Mouse (Mus musculus) fat pad, adult 2 months (tissue): Measurements from ENCODE around the gene Apol6.

Experiments
- DNase-seq: peaks from one replicate; pipeline ENCODE4 v3.0.0-alpha.2; 2011; ENCODE audit warnings: low read depth, low spot score; ENCODE audit errors: extremely low read depth

Apol6 gene

DNA sequence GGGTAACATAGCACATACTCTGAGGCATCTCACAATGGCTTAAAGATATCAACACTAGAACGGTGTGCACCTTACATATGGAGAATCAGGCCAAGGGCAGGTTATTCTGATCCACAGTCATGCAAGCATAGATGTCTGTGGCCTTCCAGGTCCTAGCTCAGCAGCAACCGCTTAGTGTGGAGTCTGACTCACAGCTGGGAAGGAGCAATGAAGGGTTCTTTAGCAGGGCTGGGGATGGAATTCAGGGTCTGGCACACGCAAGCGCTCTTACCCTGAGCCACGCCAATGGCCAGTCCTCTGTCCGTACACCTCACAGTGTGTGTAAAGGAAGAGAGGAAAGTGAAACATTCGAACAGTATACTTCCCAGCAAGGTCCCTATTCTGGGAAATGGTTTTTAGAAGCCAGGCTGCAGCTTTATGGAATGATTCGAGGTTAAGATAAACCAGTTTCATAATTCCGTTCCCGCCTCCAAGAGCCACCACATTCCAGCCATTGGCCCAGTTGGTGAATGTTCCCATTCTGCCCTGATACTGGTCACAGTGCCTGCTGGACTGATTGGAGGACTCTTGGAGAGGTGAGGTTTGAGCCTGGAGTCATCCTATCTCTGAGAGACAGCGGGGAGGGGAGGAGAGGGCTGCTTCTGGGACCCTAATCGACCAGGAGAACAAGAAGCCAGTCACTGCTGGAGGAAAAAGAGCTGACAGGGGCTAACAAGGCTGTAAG, at the start of gene Apol6:
TSS of gene Apol6 (plus strand) at position 133 of the 724 bp plus-strand sequence.
- DNase-seq = no peak

DNA sequence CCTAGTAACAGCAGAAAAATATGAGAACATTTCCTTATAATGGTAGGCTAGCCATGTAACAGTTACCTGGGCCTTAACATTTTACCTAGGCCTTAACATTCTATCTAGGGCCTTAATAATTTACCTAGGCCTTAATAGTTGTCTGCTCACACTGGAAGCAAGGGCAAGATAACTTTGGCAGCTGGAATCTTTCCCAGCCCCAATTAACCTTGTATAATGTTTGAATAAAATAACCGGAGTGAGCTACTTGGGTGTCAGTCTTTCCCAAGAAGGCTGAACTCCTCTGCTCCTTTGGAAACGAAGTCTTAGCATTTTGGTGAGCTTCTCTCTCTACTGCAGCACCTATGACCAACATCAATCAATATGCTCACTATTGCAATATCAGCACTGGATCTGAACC, 46.5 kb upstream of the Apol6 start:
- DNase-seq = no peak

DNA sequence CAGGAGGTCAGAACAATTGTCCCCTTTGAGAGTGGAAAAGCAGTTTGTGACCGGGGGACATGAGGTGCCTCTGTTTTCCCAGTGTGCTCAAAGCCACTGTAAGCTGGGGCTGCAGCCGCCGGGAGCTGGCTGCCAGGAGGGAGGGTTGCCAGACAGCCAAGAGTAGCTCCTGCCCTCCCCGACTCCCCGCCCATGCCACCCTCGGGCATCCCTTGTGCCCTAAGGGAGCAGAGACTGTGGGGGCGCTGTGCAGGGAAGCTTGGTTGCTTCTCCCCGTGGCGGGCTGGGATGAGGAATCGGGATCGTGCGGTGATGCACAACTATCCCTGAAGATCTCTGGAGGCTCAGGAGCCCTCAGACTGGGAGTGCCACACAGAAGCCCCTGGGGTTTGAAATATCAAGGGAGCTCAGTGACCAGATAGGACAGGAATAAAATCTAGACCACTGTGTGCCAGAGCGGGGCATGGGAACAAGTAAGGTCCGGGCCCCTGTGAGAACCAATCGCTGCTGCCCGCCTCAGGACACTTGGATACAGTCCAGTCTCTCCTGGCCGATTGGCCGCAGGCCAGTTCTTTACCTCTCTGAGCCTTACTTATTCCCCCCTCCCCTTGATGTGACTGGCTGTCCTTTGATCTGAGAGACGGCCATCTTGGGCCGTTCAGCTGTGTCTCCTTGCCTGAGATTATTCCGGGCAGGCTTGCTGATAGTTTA, 45.5 kb upstream of the Apol6 start:
- no peak for DNase-seq

DNA sequence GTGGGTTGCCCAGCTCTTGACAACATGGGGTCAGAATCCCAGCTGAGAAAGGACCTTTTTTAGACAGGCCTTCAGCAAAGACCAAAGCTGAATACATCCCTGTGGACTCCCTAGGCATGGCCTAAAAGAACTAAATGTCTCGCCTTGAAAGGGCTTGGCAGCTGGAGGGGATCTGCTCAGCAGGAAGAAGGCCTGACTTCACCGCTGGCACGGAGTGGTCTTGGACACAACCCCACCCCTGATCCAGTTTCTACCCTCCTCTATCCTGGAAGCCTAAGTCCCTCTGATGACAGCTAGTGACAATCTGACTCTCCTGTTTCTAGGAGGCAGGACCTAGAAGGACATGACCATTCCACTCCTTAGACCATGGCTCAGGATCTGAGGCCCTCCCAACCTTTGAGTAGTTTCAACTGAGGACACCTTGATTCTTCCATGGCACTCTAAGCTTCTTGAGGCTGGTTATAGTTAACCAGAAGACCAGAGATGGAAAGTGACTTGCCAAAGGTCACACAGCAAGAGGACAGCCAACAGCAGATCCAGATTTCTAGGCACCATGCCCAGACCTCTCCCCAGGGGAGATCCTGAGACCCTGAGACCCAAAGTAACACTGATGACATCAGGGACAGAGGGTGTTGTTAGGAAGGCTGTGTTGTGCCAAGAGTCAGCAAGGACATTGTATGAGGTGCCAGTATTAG, 41.2 kb upstream of the Apol6 start:
- no peak for DNase-seq

DNA sequence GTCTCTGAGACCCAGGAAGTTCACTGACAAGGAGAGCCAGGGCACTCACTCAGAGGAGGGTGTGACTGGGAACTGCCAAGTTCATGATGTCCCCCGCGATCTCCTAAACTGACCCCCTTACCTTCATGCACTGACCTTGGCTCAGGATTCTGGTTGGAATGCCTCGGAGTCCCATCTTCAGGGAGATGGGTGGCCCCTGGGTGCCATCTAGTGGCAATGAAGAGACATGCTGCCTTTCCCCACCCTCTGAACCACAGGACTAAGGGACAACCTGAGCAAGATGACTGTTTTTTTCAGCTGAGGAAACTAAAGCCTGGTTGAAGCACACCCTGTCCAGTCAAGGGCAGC, 40.7 kb upstream of the Apol6 start:
- DNase-seq = no peak

DNA sequence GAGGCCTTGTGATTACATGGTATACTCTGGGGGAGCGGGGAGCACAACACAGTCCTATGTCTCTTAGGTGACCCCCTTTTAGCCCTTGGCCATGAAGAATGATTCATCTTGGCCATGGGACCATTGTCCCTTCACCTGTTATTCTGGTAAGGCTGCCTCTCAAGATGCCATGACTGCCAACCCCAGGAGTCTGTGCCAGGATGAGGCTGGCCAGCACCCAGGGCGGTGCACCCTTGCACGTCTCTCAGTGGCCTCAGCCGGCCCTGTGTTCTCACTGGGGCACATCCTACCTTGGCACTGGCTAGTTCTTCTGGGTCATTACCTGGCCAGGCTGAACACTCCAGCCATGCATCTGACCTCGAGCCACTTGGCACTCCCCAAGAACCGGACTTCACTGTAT, 35.7 kb upstream of the Apol6 start:
- peak; percentile 42 for DNase-seq

DNA sequence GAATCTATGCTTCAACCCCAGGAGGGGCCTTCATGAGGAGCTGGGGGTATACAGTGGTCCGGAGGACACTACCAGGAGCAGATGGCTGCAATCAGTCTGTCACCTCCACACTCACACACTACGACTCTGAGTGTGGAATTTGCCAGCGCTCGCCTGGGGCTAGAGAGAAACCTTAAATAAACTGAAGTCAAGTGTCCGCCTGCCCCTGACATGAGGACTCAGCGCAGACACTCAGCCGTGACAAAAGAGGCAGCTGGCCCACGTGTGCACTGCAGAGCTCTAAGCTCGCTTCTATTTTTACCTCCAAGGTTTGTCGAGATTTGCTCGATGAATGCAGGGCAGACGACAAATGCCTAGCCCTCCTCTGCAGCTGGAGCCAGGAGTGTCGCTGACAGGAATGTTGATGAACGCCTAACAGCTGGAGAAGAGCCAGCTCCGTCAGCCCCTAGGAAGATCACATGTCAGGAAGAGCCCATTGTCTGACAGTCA, 30.7 kb upstream of the Apol6 start:
- DNase-seq = no peak

DNA sequence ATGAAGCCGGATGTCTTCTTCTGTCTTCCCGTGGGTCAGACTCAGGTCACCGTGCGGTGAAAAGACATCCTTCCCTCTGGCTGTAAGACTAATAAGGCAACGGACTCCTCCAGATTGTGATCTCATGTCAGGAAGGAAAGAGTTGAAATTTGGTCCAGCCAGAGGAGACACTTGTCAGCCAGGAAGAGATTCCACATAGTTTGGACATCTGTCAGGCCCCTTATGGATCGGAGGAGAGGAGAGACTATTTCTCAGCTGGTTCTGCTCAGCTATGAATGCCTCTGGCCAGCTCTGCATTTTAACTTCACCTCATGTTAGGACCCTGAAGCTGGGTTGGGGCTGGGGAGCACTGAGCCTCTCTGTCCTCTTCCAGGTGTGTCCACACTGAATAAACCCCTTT, 30.1 kb upstream of the Apol6 start:
- no peak for DNase-seq

DNA sequence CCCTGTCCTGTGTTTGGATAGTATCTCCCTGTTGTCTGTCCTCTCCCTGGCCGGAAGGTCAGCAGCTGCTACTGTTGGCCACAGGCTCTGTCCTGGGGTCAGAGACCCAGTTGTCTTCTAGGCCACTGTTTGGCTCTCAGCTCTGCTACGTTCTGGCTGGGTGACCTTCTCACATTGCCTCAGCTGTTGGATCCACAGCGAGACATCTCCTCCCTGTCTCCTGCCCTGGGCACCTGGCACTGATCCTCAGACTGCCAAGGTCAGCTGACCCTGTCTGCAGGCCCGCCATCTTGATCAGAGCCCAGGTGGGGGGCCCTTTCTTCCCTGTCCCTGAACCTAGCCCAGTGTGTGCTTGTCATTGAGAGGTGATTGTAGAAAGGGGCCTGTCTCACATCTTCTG, 29.5 kb upstream of the Apol6 start:
- no peak for DNase-seq

DNA sequence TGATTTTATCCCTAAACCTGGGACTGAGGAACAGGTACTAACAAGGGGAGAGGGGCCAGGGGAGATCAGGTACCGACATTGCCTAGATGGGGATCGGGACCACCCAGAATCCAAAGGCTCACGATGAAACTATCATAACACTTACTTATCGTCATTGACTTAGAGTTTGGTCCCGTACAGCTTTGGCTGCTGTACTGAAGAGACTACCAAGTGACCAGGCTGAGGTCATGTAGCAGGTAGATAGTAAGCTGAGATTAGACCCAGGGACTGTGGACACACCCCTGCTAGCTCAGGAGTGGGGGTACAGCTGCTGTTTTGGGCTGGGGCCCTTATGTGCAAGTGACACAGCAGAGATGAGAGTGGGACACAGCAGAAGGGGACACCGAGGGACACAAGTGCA, 28.0 kb upstream of the Apol6 start:
- no peak for DNase-seq

DNA sequence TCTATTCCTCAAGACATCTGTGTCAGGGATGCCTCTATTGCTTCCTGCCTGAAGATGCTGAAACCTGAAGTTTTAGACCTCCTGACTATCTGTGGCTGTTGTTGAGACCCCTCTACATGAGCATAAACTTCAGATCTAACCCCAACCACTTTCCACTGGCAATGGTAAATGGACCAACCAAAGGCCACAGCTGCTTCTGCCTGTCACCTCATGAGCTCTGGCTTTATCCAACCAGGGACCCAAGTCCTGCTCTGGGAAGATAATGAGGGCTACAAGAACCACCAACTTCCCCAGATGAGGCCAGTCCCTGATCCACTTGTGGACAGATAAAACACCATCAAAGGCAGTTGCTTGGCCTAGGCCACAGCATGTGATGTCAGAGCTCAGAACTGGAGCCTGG, 26.6 kb upstream of the Apol6 start:
- no peak for DNase-seq

DNA sequence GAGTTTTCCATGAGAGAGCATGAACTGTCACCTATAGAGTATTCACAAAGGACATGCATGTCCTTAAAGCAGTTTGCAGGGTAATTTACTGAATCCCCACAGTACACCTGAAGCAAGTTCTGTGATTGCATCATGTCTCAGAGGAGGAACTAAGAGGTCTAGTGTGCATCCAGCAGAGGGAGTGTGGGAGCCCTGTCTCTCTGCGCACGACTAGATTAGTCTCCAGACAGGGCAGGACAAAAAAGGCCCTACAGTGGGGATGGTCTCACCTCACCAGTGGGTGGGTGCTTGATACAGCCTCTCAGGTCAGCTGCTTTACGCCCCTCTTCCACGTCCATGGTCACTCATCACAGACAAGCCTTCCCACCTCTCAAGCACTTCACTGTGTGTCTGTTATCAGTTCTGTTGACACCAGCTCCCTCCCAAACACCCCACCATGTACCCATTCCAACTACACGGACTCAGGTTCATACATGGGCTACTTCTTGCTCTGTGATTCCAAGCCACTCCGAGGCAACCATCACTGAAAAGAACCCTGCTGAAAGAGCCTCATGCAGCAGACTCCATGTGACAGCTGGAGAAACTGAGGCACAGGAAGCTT, 25.7 kb upstream of the Apol6 start:
- DNase-seq = no peak

DNA sequence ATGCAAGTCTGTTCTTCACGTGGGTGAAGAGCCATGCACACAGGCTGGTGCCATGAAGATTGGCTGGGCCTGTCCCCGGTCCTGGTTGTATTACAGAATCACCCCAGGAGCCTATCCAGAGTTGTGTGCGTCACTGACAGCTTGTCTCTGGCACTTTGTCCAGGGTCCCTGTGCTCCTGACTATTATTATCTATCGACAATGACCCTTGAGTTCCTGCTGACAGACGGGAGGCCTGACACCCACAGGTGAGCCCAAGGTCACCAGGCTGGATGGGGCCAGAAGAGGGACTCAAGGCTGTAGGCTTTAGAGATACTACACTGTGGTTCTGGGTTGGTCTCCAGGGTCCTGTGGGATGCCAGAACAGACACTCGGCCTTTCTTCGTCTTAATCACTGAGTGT, 25.0 kb upstream of the Apol6 start:
- no peak for DNase-seq

DNA sequence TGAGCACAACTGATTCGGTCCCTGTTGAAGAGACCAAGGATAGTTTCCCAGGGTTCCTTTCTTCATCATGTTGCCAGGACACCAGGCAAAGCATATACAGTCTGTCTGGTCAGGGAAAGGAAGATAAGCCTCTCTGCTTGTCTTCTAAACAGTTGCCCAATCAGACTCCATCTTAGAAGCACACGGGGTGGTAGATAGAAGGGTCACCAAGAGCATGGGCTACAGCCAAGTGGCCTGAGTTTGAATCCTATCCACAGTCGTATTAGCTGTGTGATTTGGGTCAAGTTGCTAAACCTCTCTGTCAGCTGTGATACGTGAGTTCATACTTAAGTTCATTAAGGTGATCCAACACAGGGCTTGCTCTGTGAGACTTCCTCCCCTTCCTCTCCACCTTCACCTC, 24.4 kb upstream of the Apol6 start:
- no peak for DNase-seq

DNA sequence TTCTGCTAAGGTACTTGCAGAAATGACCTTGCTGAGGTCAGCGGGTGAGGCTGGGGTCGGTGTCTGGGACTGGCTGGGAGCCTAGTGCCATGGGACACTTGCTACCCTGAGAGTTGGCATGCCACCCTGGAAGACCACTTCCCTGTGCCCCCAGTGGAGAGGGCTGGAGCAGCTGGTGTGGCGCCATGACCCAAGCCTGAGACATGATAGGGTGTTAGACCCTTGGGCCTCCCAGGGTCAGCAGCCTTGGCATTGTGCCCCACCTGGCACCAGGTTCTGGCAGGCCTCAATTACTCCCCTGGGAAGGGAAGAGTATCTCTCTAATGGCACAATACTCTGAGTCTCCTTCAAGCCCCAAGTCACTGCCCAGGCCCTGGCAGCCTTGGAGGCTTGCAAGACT, 23.5 kb upstream of the Apol6 start:
- DNase-seq = no peak

DNA sequence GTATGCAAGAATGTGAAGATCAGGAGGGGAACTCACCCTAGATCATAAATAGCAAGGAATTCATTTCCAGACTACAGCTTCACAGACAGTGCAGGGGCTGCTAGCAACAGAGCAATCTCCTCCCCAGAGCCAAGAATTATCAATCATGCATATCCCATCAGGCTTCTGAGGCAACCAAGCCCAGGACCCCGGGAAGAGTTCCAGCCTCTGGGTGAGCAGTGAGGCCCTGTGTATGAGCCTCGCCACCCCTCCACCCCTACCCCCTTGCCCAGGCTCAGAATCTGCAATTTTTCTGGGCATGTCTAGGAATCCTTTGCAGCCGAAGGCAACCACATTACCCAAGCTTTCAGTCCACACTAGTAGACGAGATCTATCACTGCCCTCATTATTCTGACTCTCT, 22.7 kb upstream of the Apol6 start:
- DNase-seq = no peak

DNA sequence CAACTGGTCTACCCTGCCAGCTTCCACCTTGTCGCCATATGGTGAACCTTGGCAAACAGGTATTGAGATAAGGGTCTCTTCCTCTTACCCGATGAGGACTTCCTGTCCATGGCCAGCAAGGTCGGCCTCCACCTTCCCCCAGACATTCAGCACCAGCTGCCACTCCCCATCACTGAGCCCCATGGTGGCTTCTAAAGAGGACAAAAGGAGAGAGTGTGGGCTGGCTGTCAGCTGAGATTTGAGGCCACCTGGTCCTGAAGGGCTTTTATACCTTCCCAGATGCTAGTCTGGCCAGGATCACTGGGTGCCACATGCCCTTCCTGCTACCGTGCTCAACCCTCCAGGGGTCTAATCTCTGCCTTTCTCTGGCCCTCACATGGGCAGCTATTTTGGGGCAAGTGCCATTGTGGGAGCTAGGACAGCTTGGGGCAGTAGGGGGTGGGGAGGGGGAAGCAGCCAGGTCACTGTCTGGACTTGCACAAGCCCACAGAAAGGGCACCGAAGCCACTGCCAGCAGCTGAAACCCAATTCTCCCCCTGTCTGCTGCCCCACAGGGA, 22.1 kb upstream of the Apol6 start:
- DNase-seq = no peak

DNA sequence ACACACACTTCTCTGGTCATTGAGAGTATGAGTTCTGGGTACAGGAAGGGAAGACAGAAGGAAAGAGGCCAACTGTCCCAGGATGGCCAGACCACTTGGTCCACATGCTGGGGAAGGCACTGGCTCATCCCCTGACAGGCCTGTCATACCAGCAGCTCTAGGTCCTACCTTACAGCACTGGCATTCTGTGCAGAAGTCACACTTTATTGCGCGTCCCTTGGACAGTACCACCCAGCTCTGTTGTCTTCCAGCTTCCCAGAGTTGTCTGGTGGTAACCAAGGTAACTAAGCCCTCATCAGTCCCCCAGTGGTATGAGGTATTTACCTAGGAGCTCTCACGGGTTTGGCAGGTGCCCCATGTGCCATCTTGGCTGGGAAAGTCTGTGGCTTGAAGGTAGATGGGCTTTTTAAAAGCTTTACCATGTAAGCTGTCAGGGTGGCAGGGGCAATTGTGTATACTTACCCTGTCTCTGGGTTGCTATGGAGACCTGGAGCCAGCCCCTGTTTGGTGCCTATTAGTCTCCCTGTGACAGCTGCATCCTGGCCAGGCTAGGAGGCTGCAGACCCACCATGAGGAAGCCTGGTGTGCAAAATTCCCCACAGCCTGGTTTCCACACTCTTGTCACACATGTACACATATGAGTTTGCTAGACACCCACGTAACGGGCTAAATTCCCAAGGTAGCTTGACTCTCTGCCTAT, 18.5 kb upstream of the Apol6 start:
- no peak for DNase-seq

DNA sequence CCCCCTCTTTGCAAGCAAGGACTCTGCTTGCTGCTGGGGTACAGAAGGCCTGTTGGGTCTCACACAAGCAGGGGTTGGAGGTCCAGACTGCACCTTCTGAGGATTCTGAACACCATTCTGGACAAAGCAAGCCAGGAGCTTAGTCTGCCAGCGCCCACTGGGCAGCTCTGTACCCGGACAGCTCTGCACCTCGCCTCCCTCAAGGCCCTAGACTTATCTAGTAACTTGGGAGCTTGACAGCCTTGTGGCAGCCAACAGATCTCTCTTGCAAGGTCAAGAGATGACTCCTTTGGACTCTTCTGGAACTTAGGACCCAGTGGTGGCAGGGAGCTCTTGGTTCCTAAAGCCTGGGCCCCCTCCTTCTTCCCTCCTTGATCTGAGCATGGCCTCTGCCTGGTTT, 17.4 kb upstream of the Apol6 start:
- DNase-seq = no peak

DNA sequence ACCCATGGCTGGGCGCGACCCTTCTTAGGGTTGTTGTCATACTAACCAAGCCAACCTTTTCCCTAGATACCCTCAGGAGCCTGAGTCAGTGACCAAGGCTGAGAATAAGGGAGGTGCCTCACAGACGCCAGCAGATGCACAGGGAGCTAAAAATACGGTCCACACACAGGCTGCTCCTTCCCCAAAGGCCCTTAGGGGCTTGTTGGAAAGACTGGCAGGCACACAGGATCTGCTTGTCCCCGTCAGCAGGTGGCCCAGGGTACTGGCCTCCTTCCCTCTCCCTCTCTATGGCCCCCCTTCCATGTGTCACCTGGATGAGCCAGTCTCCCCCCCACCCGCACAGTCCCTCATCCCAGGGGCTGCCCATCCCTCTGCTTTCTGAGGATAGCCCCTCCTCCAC, 16.9 kb upstream of the Apol6 start:
- DNase-seq = no peak
